Mouse (Mus musculus): ENCODE results near the gene Sstr2. TPM values are rescaled to one million over a fixed set of nuclear protein-coding genes. Genes with fewer than 3 reads are reported as not detected.
"Not testable (repeated sequence)": the region's sequence is repeated elsewhere in the genome, so short reads cannot be mapped to it uniquely, and the experiment has no call there.

Sstr2 gene
- total RNA-seq, 2 experiments from 2014 or later = not detected

DNA sequence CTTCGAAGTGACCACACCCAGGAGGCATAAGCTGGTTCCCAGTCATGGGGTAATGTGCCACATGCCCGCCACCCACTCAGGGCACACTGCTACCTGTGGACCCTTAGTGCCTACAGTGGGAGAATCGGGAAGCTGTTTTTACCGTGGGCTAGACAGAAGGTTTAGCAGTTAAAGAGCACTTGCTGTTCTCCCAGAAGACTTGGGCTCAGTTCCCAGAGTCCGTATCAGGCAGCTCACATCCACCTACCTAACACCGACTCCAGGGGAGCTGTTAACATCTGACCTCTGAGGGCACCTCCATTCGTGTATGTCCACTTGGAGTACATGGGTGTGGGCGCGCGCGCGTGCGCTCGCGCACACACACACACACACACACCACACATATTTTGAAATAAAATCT lies 35.0 kb downstream of the Sstr2 start:
- intact Hi-C loops (cut with DNase I) = no loop called here
- DNase-seq = no peak

DNA sequence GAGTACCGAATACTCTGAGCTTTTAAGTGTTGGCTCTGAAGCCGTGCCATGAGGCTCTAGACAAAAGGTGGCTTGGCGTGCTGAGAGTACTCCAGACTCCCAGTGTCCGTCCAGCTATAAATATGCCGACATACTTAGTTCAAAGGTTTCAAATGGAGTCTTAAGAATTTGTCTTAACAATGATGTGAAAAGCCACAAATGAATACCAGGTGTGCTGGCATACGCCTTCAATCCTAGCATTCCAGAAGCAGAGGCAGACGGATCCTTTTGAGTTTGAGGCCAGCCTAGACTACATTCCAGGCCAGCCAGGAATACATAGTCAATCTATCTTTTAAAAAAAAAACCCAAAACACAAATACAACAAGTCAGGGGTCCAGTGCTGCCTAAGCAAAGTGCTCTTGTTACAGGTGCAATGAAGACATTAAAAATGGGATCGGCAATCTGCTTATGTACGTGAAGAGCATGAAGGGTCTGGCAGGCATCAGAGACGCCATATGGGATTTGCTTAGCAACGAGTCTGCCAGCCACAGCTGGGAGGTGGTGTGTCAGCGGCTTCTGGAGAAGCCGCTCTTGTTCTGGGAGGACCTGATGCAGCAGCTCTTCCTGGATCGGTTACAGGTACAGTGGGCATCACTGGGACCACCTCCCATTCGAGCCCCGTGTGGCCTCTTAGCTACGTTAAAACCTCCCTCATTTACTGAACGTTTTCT lies 35.6 kb downstream of the Sstr2 start:
- intact Hi-C loops (cut with DNase I) = no loop called here

DNA sequence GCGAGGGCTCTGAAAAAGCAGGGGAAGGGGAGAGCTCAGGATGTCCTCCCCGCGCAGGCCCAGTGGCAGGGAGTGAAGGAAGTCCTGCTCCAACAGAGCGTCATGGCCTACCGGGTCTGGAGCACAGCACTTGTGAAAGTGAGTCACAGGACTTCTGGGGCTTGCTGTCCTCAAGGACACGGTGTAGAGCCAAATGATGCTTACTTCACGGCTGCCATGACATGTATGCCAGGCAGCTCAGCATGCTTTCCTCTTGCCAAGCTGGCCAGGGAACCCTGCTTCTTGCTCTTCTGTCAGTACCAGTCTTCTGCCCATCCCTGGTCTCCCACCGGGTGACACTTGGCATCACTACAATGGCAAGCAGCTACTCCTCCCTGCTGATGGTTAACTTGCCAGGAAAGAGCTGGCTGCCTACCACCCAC lies 37.4 kb downstream of the Sstr2 start:
- DNase-seq = no peak
- intact Hi-C loops (cut with DNase I) = no loop called here

More for the DNA sequence above, 35.6 kb downstream of the Sstr2 start:
- no peak for DNase-seq

DNA sequence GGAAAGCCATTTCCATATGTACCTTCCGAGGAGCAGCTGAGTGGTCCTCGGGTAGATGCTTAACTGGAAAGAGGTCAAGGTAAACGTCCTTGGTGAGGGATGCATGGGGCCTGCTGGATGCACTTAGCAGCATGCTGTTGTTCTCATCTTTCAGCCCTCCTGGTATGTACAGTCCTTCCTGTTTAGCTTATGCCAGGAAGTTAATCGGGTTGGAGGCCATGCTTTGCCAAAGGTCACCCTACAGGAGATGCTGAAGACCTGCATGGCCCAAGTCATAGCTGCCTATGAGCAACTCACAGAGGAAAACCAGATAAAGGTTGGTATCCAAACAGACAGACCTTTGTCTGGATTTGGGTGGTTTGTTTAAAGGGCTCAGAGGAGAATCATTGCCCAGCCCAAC lies 38.1 kb downstream of the Sstr2 start:
- intact Hi-C loops (cut with DNase I) = no loop called here
- no peak for DNase-seq

DNA sequence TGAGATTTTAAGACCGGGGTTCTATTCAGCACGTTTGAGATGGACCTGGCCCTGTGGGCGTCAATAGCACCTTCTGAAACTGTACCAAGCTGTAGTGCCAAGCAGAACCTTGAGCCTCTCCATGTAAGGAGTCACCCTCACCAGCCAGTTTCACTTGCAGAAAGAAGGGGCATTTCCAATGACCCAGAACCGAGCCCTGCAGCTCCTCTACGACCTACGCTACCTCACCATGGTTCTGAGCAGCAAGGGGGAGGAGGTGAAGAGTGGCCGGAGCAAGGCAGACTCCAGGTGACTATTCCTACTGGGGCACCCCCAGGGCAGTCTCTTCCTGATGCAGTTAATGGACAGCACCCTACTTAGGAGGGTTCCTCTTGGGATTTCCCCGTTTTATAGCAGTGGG lies 39.2 kb downstream of the Sstr2 start:
- DNase-seq = no peak
- intact Hi-C loops (cut with DNase I) = no loop called here

DNA sequence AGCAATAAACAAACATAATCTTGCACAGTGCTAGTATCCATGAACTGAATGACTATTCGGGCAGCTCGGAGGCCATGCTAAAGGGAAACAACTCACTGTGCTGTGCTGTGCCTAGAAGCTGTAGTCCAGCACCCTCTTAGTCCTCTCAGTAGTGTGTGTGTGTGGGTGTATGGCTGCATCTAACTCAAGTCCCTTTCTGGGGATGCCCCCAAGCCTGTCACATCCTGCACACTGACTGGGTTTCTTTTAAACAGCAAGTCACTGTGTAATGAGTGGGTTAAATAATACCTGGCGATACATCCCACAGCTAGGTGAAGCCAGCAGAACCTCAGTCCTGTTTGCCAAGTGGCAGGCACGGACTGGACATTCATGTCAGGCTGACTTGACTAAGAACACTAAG lies 39.6 kb downstream of the Sstr2 start:
- intact Hi-C loops (cut with DNase I) = no loop called here
- no peak for DNase-seq

DNA sequence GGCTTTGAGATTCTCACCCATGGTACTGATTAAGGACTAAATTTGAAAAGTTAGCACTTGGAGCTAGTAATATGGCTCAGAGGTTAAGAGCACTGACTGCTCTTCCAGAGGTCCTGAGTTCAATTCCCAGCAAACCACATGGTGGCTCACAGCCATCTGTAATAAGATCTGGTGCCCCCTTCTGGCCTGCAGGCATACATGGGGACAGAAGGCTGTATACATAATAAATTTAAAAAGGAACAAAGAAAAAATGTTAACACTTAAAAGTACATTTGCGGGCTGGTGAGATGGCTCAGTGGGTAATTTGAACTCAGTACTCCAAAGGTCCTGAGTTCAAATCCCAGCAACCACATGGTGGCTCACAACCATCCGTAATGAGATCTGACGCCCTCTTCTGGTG lies 41.1 kb downstream of the Sstr2 start:
- intact Hi-C loops (cut with DNase I); DNase-seq: not testable (repeated sequence)

DNA sequence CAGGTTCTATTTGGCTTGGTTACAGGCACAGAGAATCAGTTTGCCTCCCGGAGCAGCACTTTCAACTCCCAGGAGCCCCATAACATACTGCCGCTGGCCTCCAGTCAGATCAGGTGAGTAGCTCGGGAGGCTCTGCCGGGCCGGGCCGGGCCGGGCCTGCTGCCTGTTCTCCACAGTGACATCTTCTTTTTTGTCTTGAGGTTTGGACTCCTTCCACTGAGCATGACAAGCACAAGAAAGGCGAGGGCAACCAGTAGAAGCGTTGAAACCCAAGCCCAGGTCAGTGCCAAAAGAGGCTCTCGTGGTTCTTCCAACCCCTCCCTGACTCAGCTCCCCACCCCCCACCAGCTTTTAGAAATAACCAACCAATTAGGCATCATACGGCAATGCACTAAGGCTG lies 41.8 kb downstream of the Sstr2 start:
- intact Hi-C loops (cut with DNase I) = no loop called here
- no peak for DNase-seq

DNA sequence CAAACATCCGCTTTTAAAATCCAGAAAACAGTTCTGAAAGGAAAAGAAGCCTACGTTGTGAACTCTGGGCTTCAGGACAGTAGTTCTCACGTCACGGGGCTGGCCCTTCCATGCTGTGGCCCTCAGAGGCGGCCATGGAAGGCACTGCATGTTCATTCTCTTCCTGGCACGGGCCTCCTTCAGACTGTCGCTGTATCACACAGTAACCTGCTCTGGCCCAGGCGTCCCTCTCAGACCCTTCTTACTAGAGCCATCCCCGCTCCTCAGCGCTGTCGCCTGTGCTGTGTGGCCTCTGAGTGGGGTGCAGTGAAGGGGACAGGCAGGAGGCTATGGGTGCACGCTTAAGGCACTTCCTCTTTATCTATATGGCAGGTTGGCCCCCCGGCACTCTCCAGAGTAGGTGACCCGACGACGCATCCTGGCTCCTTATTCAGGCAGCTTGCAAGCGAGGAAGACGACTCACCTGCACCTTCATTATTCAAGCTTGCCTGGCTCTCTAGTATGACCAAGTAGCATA lies 42.8 kb downstream of the Sstr2 start:
- DNase-seq = no peak
- intact Hi-C loops (cut with DNase I) = no loop called here

DNA sequence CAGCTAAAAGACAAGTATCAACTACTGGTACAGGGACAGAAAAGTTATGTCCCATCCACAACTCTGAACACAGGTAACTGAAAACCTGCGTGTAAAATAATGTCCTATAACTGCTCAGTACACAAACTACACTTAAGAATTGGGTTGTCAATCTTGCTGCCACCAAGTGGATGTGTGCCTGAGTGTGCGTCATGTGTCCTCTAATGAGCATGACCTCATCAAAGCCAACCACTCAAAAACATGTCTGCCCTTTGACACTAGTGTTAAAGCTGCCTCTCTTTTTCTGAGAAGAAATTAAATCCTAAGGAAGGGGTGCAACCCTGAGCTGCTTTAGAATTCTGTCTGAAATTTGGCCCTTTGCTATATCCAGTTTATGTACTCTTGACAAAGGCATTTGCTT lies 45.1 kb downstream of the Sstr2 start:
- intact Hi-C loops (cut with DNase I) = no loop called here
- DNase-seq = no peak

DNA sequence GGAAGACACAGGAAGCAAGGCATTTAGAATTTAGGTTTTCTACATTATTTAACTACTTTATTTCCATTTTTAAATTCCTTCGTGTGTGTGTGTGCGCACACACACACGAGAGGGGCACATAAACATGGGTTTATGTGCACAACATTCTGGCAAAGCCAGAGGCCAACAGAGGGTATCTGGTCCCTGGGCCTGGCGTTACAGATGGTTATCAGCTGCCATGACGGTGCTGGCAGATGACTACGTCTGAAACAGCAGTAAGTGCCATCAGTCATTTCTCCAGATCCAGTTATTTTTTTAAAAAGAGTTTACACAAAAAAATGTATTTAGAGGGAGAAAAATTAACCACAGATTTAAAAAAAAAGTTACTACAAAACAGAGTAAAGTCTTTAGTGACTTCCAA lies 47.1 kb downstream of the Sstr2 start:
- intact Hi-C loops (cut with DNase I) = no loop called here
- no peak for DNase-seq

DNA sequence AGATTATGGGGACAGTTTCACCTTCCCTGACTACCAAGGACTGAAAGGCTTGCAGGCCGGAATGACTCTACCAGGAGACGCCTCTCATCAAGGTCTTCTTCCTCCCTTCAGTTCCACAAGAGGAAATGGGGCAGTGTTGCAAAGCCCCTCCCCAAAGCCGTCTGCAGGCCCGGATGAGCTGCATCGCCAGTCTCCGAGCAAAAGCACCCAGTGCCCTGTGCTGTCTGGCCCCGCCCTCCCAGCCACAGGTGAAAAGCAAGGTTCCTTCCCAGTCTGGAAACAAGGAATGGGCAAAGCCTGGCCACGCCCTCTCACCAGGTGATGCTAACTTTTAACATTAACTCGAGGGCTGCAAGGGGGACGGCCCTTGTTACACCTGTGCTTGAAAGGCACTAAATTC lies 47.5 kb downstream of the Sstr2 start:
- intact Hi-C loops (cut with DNase I) = no loop called here
- DNase-seq = no peak

DNA sequence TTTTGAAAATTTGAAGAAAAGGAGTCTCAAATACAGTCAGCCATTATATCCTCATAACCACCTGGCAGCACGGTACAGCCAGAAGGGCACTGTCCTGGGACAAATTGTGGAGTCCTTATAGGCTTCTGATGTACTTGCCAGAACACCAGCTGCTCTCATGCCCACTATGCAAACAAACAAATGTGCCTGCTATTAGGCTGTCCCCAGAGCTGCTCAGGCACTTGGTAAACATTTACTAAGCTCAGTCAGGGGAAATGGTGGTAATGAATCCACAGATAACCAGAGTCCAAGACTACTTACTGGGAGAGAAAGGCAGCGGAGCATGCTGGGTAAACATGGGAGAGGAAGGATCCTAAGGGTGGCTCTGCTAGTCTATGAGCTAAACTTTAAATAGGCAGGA lies 48.0 kb downstream of the Sstr2 start:
- DNase-seq = no peak
- intact Hi-C loops (cut with DNase I) = no loop called here

DNA sequence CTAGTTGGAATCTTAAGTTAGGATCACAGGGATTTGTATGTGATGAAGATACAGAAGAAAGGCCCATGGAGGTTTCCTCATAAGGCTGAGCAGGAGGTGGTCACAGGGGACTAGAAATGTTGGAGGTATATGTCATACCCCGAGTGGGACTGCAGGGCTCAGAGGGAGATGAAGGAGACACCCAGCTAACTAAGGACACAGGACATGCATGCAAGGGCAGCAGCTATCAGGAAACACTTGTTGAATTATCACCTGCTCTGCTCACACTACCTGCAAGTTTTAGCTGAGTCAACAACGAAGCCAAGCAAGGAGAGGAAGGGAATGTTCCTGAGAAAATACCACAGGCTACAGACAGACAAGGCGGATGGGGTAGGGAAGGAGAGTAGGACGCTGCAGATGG lies 48.6 kb downstream of the Sstr2 start:
- intact Hi-C loops (cut with DNase I) = no loop called here
- no peak for DNase-seq

DNA sequence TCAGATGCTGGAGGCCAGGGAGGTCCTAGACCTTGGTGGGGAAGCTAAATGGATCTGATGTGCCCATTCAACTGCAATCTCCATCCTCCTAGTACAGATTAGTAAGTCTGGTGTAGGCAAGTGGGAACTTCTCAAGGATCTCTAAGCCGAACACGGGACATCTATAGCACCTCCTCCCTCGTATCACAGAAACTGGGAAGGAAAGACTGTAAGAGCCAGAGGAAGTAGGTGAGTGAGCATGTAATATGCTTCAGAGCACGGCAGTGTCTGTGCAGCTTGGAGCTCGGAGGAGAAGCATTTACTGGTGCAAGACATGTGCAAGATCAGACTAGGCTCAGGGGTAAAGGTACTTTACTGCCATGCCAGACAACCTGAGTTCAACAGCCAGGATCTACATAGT lies 49.7 kb downstream of the Sstr2 start:
- DNase-seq = no peak
- intact Hi-C loops (cut with DNase I) = no loop called here

DNA sequence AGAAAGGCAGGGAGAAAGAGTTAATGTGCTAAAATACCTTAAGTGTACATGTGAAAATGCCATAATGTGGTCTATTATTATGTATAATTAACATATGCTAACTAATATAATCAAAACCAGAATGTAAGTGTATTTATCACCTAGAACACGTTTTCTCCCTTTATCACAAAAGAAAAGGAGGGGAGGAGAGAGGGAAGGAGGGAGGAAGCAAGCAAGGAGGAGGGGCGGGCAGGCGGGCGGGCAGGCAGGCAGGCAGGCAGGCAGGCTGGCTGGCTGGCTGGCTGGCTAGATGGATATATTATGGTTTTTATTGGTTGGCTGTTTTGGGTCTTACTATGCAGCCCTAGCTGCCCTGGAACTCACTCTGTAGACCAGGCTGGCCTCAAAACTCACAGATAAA lies 50.6 kb downstream of the Sstr2 start:
- no peak for DNase-seq
- intact Hi-C loops (cut with DNase I) = no loop called here

DNA sequence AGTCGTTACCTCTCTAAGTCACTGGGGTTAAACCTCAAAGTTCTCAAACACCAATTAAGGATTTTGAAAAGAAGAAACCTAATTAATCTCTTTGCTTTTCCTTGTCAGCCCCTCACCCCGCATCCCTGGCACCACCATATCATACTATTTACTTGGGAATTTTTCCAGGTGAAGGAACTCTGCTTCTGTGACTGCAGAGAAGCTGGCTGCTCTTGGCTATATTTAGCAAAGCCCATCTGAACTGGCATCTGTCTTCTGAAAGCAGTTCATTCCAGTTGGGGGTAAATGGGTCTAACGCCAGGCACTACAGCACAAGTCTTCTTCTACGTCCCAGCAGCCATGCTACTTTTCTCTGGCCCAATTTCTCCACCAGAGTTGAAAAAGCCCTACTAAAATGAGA lies 54.5 kb downstream of the Sstr2 start:
- DNase-seq = peak; percentile 28 to 30

DNA sequence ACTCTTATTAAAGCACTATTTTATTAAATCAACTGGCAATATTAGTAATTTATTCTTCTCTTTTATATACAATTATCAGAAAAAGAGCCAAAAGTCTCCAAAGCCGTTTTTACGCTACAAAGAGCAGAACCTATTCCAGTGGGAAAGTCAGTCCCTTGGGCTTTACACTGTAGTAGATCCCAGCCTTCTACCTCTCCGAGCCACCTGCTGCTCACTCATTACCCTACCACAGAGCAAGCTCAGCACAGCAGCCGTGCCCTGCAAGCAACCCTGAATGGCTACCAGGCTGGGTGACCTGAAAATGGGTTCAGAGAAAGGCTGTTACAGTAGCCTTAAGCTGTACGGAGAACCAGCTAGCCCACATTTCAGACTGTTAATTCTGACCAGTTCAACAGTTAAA lies 55.5 kb downstream of the Sstr2 start:
- intact Hi-C loops (cut with DNase I) = no loop called here
- no peak for DNase-seq

More for the DNA sequence above, 54.5 kb downstream of the Sstr2 start:
- intact Hi-C loops (cut with DNase I) = no loop called here

Other genes with a start within 250 kb of the Sstr2 start
- 10 to 100 TPM; 17.1 to 18.1 TPM for gene Cog1, start 29.8 kb downstream of the Sstr2 start, total RNA-seq (2021)
- gene Slc39a11, start 30.7 kb downstream of the Sstr2 start, total RNA-seq (2021) = 1 to 10 TPM; 6.2 to 8.1 TPM
- 10 to 100 TPM; 21.1 TPM for gene Fam104a, start 64.8 kb downstream of the Sstr2 start, total RNA-seq (2021)
- 1 to 10 TPM; 7.1 to 8.4 TPM for gene D11Wsu47e, start 65.1 kb downstream of the Sstr2 start, total RNA-seq (2021)
- gene Cpsf4l, start 90.7 kb downstream of the Sstr2 start, total RNA-seq (2021) = not detected
- 10 to 100 TPM; 23.6 to 33.0 TPM for gene Cdc42ep4, start 132.5 kb downstream of the Sstr2 start, total RNA-seq (2021)

All from heart, postnatal 10 days (tissue).